Mouse (Mus musculus) C2C12 (cell line): Measurements from ENCODE around the gene Elavl2. TPM values are rescaled to one million over a fixed set of nuclear protein-coding genes. Genes with fewer than 3 reads are reported as not detected.

Source experiments
- H3K27me3 ChIP-seq: one replicate; pipeline ENCODE4 v1.6.1; 2011; ENCODE audit not compliant: control insufficient read depth, insufficient read depth, insufficient read length
- H3K36me3 ChIP-seq: one replicate; pipeline ENCODE4 v1.6.1; 2011; ENCODE audit not compliant: control insufficient read depth, insufficient read depth
- H3K4me3 ChIP-seq: one replicate; pipeline ENCODE4 v1.5.1; 2011; ENCODE audit warnings: mild to moderate bottlenecking, control low read depth; ENCODE audit not compliant: poor library complexity, insufficient read depth, severe bottlenecking
- H3K79me2 ChIP-seq: one replicate; pipeline ENCODE4 v1.6.1; 2011; ENCODE audit not compliant: control insufficient read depth, insufficient read depth
- H3K79me3 ChIP-seq: one replicate; pipeline ENCODE4 v1.6.1; 2011; ENCODE audit warnings: low read depth, control low read depth
- H3ac ChIP-seq: one replicate; pipeline ENCODE3; 2011; ENCODE audit warnings: low read depth; ENCODE audit not compliant: control insufficient read depth, insufficient read length
- CEBPB ChIP-seq: IDR thresholded peaks from one replicate; pipeline ENCODE4 v1.6.1; 2011; ENCODE audit warnings: low read depth, mild to moderate bottlenecking, control low read depth, moderate library complexity
- CTCF ChIP-seq: IDR thresholded peaks from one replicate; pipeline ENCODE4 v1.5.1; 2011; ENCODE audit not compliant: control insufficient read depth, insufficient read depth, insufficient read length
- FOSL1 ChIP-seq: IDR thresholded peaks from one replicate; pipeline ENCODE4 v1.8.0; 2011; ENCODE audit warnings: mild to moderate bottlenecking, low read length; ENCODE audit not compliant: poor library complexity, insufficient read depth, severe bottlenecking
- MAX ChIP-seq: IDR thresholded peaks from one replicate; pipeline ENCODE4 v1.6.1; 2011; ENCODE audit warnings: mild to moderate bottlenecking, control low read depth
- MYOD1 ChIP-seq: IDR thresholded peaks from one replicate; pipeline ENCODE4 v1.6.1; 2011; ENCODE audit warnings: low read depth; ENCODE audit not compliant: control insufficient read depth, insufficient read length
- MYOG ChIP-seq: IDR thresholded peaks from one replicate; pipeline ENCODE4 v1.6.1; 2011; ENCODE audit not compliant: control insufficient read depth, insufficient read length; ENCODE audit errors: extremely low read depth
- USF1 ChIP-seq: IDR thresholded peaks from one replicate; pipeline ENCODE4 v1.6.1; 2011; ENCODE audit warnings: low read depth, mild to moderate bottlenecking, control low read depth, moderate library complexity
- polyA plus RNA-seq: library from polyadenylated mRNA; unstranded; fragments of >200 nt; fragmentation: generic; extraction: Trizol; gene quantifications from one replicate; pipeline ENCODE4 v1.2.1, GENCODE M21; 2012; ENCODE audit warnings: missing spikeins

The Elavl2 gene
- polyA plus RNA-seq, 1 experiment, result 0.20 TPM

- Histone ChIP-seq H3ac (no peak overlapping the region), H3K36me3 (no peaks in the 10 kb centered on the region), H3K4me3 (no peak overlapping the region), H3K79me2 (no peaks in the 10 kb centered on the region), H3K79me3 (no peaks in the 10 kb centered on the region), H3K27me3 (no peaks in the 10 kb centered on the region)
- TF ChIP-seq CTCF (no peak), CEBPB (no peak), USF1 (no peak), FOSL1 (no peak), MYOG (no peak), MYOD1 (no peak), MAX (no peak)
Observed at GRCm38 (mm10) chr4:91363963-91364362, 36.6 kb downstream of the Elavl2 start.

- Histone ChIP-seq H3K4me3 (no peak overlapping the region), H3K79me3 (no peaks in the 10 kb centered on the region), H3K36me3 (no peaks in the 10 kb centered on the region), H3ac (no peak overlapping the region), H3K27me3 (no peaks in the 10 kb centered on the region), H3K79me2 (no peaks in the 10 kb centered on the region)
- TF ChIP-seq CTCF (no peak), MYOD1 (no peak), MAX (no peak), USF1 (no peak), MYOG (no peak), CEBPB (no peak), FOSL1 (no peak)
Observed at GRCm38 (mm10) chr4:91362520-91362919, 38.1 kb downstream of the Elavl2 start.

- no peaks in the 10 kb centered on the region for H3K79me3 ChIP-seq
Observed at GRCm38 (mm10) chr4:91353138-91353537, 47.4 kb downstream of the Elavl2 start.

GRCm38 (mm10) chr4:91349579-91349978 is 51.0 kb downstream of the Elavl2 start:
- Histone ChIP-seq H3K79me3 (no peaks in the 10 kb centered on the region), H3K36me3 (no peaks in the 10 kb centered on the region), H3K27me3 (no peaks in the 10 kb centered on the region), H3K4me3 (no peak overlapping the region), H3K79me2 (no peaks in the 10 kb centered on the region), H3ac (no peak overlapping the region)
- TF ChIP-seq MYOD1 (no peak), CEBPB (no peak), MYOG (no peak), FOSL1 (no peak), USF1 (no peak), MAX (no peak), CTCF (no peak)

More at GRCm38 (mm10) chr4:91353138-91353537, 47.4 kb downstream of the Elavl2 start:
- no peak for TF ChIP-seq USF1
- no peak for TF ChIP-seq CEBPB
- no peak for TF ChIP-seq MYOD1
- TF ChIP-seq FOSL1, result no peak
- TF ChIP-seq MAX, result no peak
- TF ChIP-seq CTCF, result no peak
- TF ChIP-seq MYOG, result no peak
- Histone ChIP-seq H3K36me3 (no peaks in the 10 kb centered on the region), H3K27me3 (no peaks in the 10 kb centered on the region), H3ac (no peak overlapping the region), H3K79me2 (no peaks in the 10 kb centered on the region), H3K4me3 (no peak overlapping the region)

- TF ChIP-seq FOSL1 (no peak), CEBPB (no peak), MYOG (no peak), USF1 (no peak), MYOD1 (no peak), MAX (no peak), CTCF (no peak)
- Histone ChIP-seq H3K4me3 (no peak overlapping the region), H3K79me2 (no peaks in the 10 kb centered on the region), H3ac (no peak overlapping the region), H3K27me3 (no peaks in the 10 kb centered on the region), H3K36me3 (no peaks in the 10 kb centered on the region), H3K79me3 (no peaks in the 10 kb centered on the region)
Observed at GRCm38 (mm10) chr4:91334177-91334576, 66.4 kb downstream of the Elavl2 start.

GRCm38 (mm10) chr4:91310801-91311200 is 89.8 kb downstream of the Elavl2 start:
- Histone ChIP-seq H3K79me2 (no peaks in the 10 kb centered on the region), H3K27me3 (no peaks in the 10 kb centered on the region), H3K4me3 (no peak overlapping the region), H3K36me3 (no peaks in the 10 kb centered on the region), H3K79me3 (no peaks in the 10 kb centered on the region), H3ac (no peak overlapping the region)
- TF ChIP-seq CTCF (no peak), FOSL1 (no peak), MAX (no peak), MYOG (no peak), MYOD1 (no peak), CEBPB (no peak), USF1 (no peak)
